Mouse (Mus musculus): Measurements from ENCODE around the gene Rpl29.

DNA sequence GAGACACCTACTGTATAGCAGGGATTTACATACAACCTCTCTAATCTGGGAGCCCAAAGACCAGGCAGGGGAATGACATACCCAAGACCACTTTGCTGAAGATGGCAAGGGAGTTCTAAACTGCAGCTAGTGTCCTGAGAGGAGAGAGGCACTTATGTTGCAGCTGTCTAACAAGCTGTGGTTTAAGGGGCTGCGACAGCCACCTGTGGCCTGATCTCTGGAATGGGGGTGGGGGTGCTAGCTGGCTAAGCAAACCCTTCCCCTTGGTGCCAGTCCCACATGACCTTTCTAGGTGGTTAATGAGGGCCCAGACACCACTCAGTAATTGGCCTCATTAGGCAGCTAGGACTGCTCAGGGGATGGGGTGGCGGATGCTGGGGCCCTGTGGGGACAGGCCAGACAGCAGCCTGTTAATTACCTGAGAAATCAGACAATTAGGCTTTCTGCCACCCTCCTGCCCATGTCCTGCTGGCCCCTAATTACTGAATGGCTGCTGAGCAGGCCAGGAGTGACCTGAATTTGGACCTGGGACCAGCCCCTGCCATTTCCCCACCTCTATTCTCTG lies 19.1 kb upstream of the Rpl29 start:
- TF ChIP-seq CTCF (IDR thresholded peaks at IDR 0.05; ENCODE audit: extremely low read depth, insufficient read depth, low read length): no peak
- no peak for TF ChIP-seq POLR2A (IDR thresholded peaks at IDR 0.05; ENCODE audit: extremely low read depth, insufficient read depth, low read length)
